Mouse (Mus musculus): Measurements from ENCODE around the gene Smcp.

DNA sequence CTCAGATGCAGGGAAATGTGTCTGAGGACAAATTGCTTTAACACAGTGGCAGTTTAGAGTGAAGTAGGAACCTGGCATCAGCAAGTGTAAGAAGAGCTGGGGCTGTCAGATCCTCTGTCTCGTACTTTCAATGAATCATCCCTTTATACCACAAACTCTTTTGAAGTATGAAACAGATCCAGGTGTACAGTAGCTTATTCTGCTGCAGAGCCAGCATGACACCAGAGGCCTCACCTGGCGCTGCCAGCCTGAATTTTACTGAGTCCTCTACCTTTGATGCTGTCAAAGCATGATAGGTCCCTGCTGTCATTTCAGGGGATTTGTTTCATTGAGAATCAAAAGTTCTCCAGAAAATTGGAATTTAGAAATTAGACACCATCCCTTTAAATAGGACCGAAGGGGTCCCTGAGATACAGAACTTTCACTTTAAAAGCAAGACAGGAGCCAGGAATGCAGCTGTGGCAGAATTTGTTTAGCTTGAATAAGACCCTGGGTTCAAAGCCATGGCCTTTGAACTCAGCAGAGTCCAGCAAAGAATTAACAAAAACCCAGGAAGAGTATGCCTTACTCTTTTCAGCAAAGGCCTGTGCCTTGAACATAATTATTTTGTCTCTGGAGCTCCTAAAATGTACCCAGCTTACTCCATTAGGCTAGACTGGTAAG lies 5.5 kb downstream of the Smcp start:
- TF ChIP-seq POLR2A (IDR thresholded peaks at IDR 0.05; ENCODE audit: insufficient read depth, low read length) (no peak), CTCF (IDR thresholded peaks at IDR 0.05; ENCODE audit: low read depth, low read length) (no peak)
